Comparison of ENCODE assay signal across 13 mouse cellular contexts in genomic region chr7:120860799-120861487, GRCm38 (mm10). TPM values are rescaled to one million over a fixed set of nuclear protein-coding genes. Genes with fewer than 3 reads are reported as not detected.
DNase-seq lines count a peak whose midpoint lies in the region; ATAC-seq and TF ChIP-seq lines count a peak whose summit lies in the region.
"Had no signal": no experiment of that assay in that cellular context is flagged by ENCODE, and none has a peak within 500 bp of the region (broad histone marks: within the 10 kb centered on the region; RNA-seq: fewer than 3 reads in every experiment).

No protein-coding gene starts in this region.

- H3K27ac ChIP-seq in spleen, adult 2 months (ENCODE audit: insufficient read depth, low read length): peak overlapping the region; percentile 64
- H3K27ac ChIP-seq in intestine, postnatal 0 days (ENCODE audit: low read depth, low read length): peak overlapping the region; percentile 60
- H3K27ac ChIP-seq in hindbrain, embryonic 14.5 days: no peak overlapping the region
- H3K27ac ChIP-seq: embryonic facial prominence, embryonic 15.5 days; neural tube, embryonic 13.5 days had no signal

- no peak for ATAC-seq in intestine, postnatal 0 days
- ATAC-seq in hindbrain, embryonic 14.5 days (ENCODE audit: low FRiP score): no peak

- no peaks in the 10 kb centered on the region for H3K27me3 ChIP-seq in spleen, adult 2 months (ENCODE audit: control insufficient read depth, insufficient read depth, low read length)
- H3K27me3 ChIP-seq in intestine, postnatal 0 days (replicated peaks; ENCODE audit: control insufficient read depth, insufficient read depth, low read length): no peaks in the 10 kb centered on the region
- no peaks in the 10 kb centered on the region for H3K27me3 ChIP-seq in hindbrain, embryonic 14.5 days (ENCODE audit: control insufficient read depth, insufficient read depth, low read length)
- H3K27me3 ChIP-seq: embryonic facial prominence, embryonic 15.5 days; neural tube, embryonic 13.5 days had no signal

- 0 out of 2 replicates have a peak, but pooled peaks cover 2% of the 10 kb centered on the region for H3K36me3 ChIP-seq in spleen, adult 2 months (ENCODE audit: control insufficient read depth, insufficient read depth, low read length)
- H3K36me3 ChIP-seq in intestine, postnatal 0 days (ENCODE audit: control insufficient read depth, insufficient read depth): peaks cover 13% of the 10 kb centered on the region; the same call in 1 of the 2 replicates
- peaks cover 4% of the 10 kb centered on the region; the same call in 1 of the 2 replicates for H3K36me3 ChIP-seq in hindbrain, embryonic 14.5 days (replicated peaks; ENCODE audit: control insufficient read depth, insufficient read depth)

- H3K4me1 ChIP-seq in spleen, adult 2 months (ENCODE audit: control insufficient read depth, insufficient read depth, insufficient read length): peaks cover 17% of the 10 kb centered on the region
- H3K4me1 ChIP-seq in intestine, postnatal 0 days (replicated peaks; ENCODE audit: control insufficient read depth, insufficient read depth, low read length): peaks cover 32% of the 10 kb centered on the region
- H3K4me1 ChIP-seq in hindbrain, embryonic 14.5 days (replicated peaks; ENCODE audit: control insufficient read depth, insufficient read depth, low read length): peaks cover 15% of the 10 kb centered on the region

- WGBS in spleen, adult 2 months: 19% methylated on average over 10 of the region's 10 CpGs
- WGBS in intestine, postnatal 0 days: 29% methylated on average over 10 of the region's 10 CpGs
- WGBS in hindbrain, embryonic 14.5 days: 59% methylated on average over 10 of the region's 10 CpGs

- H3K9me3 ChIP-seq in intestine, postnatal 0 days (ENCODE audit: control insufficient read depth): no peaks in the 10 kb centered on the region
- H3K9me3 ChIP-seq in hindbrain, embryonic 14.5 days (ENCODE audit: control insufficient read depth, low read length): no peaks in the 10 kb centered on the region
- H3K9me3 ChIP-seq: embryonic facial prominence, embryonic 15.5 days; neural tube, embryonic 13.5 days had no signal

- no peak for TF ChIP-seq CTCF in spleen, adult 2 months (IDR thresholded peaks at IDR 0.05; ENCODE audit: extremely low read depth, insufficient read depth, insufficient read length, insufficient replicate concordance)
- TF ChIP-seq CTCF in intestine, postnatal 0 days (IDR thresholded peaks at IDR 0.05; ENCODE audit: low read depth): no peak

- TF ChIP-seq POLR2A in spleen, adult 2 months (IDR thresholded peaks at IDR 0.05; ENCODE audit: low read depth, low read length): no peak

- no peak overlapping the region for H3K9ac ChIP-seq in intestine, postnatal 0 days (ENCODE audit: low read depth, low read length)
- no peak overlapping the region for H3K9ac ChIP-seq in hindbrain, embryonic 14.5 days
- H3K9ac ChIP-seq: embryonic facial prominence, embryonic 15.5 days; neural tube, embryonic 13.5 days had no signal

- no peak overlapping the region for H3K4me3 ChIP-seq in spleen, adult 2 months (ENCODE audit: extremely low read depth, insufficient read depth, insufficient read length)
- no peak overlapping the region for H3K4me3 ChIP-seq in intestine, postnatal 0 days (ENCODE audit: low read depth, low read length)
- H3K4me3 ChIP-seq in hindbrain, embryonic 14.5 days (replicated peaks; ENCODE audit: low read length): no peak overlapping the region
- H3K4me3 ChIP-seq: embryonic facial prominence, embryonic 15.5 days; neural tube, embryonic 13.5 days had no signal

- no peak for DNase-seq in spleen, adult 2 months (ENCODE audit: low read depth in 1 of 2, low spot score in 2 of 2)
- no peak for DNase-seq in spleen, postnatal 4 days (ENCODE audit: low spot score in 2 of 2)
- DNase-seq in MEL-GATA-1-ER (ENCODE audit: extremely low read depth, low read depth): peak; percentile 23
- DNase-seq in thymus, postnatal 4 days: peak; percentile 28
- no peak for DNase-seq in hindbrain, embryonic 14.5 days (ENCODE audit: low spot score)
- no peak for DNase-seq in kidney, adult 9 months
- DNase-seq: cerebellum, postnatal 10 days; lung, adult 2 months; midbrain, embryonic 14.5 days; right cerebral cortex, adult 18-20 months had no signal

- H3K4me2 ChIP-seq in intestine, postnatal 0 days (replicated peaks; ENCODE audit: low read depth): no peak overlapping the region; the same call in 1 of the 2 replicates
- H3K4me2 ChIP-seq in hindbrain, embryonic 14.5 days (replicated peaks): no peak overlapping the region
- H3K4me2 ChIP-seq: embryonic facial prominence, embryonic 15.5 days; neural tube, embryonic 13.5 days had no signal

RNA-seq across cellular contexts. Expression of gene Eef2k, which starts 18.3 kb away (rescaled TPM):
- polyA plus RNA-seq in spleen, adult 2 months (2012; rRNA removed): 15.8 and 18.4 TPM in 2 replicates
- 14.1 and 14.2 TPM in 2 replicates for polyA plus RNA-seq in intestine, postnatal 0 days (2015; fragmentation: Nextera tagmentation; extraction: Ambion mirVana)
- 15.0 and 15.9 TPM in 2 replicates for polyA plus RNA-seq in hindbrain, embryonic 14.5 days (2014; fragmentation: Nextera tagmentation; extraction: Ambion mirVana)

RNA-seq across cellular contexts. Expression of gene Gm5737, which starts 48.8 kb away (rescaled TPM):
- not detected in 2 replicates for polyA plus RNA-seq in spleen, adult 2 months (2012; rRNA removed)
- not detected in 2 replicates for polyA plus RNA-seq in intestine, postnatal 0 days (2015; fragmentation: Nextera tagmentation; extraction: Ambion mirVana)
- not detected in 2 replicates for polyA plus RNA-seq in hindbrain, embryonic 14.5 days (2014; fragmentation: Nextera tagmentation; extraction: Ambion mirVana)
- polyA plus RNA-seq: embryonic facial prominence, embryonic 15.5 days; neural tube, embryonic 13.5 days had no signal

RNA-seq across cellular contexts. Expression of gene Polr3e, which starts 56.6 kb away (rescaled TPM):
- polyA plus RNA-seq in spleen, adult 2 months (2012; rRNA removed): 14.2 and 16.7 TPM in 2 replicates
- 18.3 and 19.6 TPM in 2 replicates for polyA plus RNA-seq in intestine, postnatal 0 days (2015; fragmentation: Nextera tagmentation; extraction: Ambion mirVana)
- 16.6 and 17.9 TPM in 2 replicates for polyA plus RNA-seq in hindbrain, embryonic 14.5 days (2014; fragmentation: Nextera tagmentation; extraction: Ambion mirVana)

Comparison
In these comparisons a context has a peak if more than half of its experiments do, and no peak if none do; other contexts are left out.
1. DNase-seq: peak in MEL-GATA-1-ER (single experiment) and thymus, postnatal 4 days (single experiment); none in spleen, adult 2 months (0 of 2), spleen, postnatal 4 days (0 of 2), hindbrain, embryonic 14.5 days (single experiment) and kidney, adult 9 months (single experiment).